Mouse (Mus musculus) liver, adult 2 months (tissue): ENCODE results near the gene Fkbp6. TPM values are rescaled to one million over a fixed set of nuclear protein-coding genes. Genes with fewer than 3 reads are reported as not detected.

Source experiments
- DNase-seq: peaks from one replicate; pipeline ENCODE4 v3.0.0-alpha.2; 2011; ENCODE audit warnings: low read depth, low spot score; ENCODE audit errors: extremely low read depth
- H3K27ac ChIP-seq: fragments of 200-500 bp; replicated peaks from 2 replicates; pipeline ENCODE4 v1.5.1; 2012; ENCODE audit warnings: low read depth, mild to moderate bottlenecking, control low read depth, inconsistent platforms, low read length; ENCODE audit not compliant: insufficient read depth
- H3K27me3 ChIP-seq: fragments of 200-500 bp; 2 replicates; pipeline ENCODE4 v1.6.1; 2012; ENCODE audit warnings: mild to moderate bottlenecking, moderate library complexity, low read length, inconsistent platforms; ENCODE audit not compliant: control insufficient read depth, insufficient read depth
- H3K36me3 ChIP-seq: fragments of 200-500 bp; 2 replicates; pipeline ENCODE4 v1.6.1; 2012; ENCODE audit warnings: low read length, inconsistent platforms; ENCODE audit not compliant: control insufficient read depth, insufficient read depth
- H3K4me1 ChIP-seq: fragments of 200-500 bp; 2 replicates; pipeline ENCODE4 v1.6.1; 2011; ENCODE audit warnings: low read length; ENCODE audit not compliant: control insufficient read depth, insufficient read depth
- H3K4me3 ChIP-seq: fragments of 200-500 bp; 2 replicates; pipeline ENCODE4 v1.5.1; 2011; ENCODE audit warnings: low read depth, mild to moderate bottlenecking, control low read depth, low read length, moderate library complexity; ENCODE audit not compliant: insufficient read depth
- H3K79me2 ChIP-seq: fragments of 200-500 bp; 2 replicates; pipeline ENCODE4 v1.6.1; 2012; ENCODE audit warnings: inconsistent platforms, mild to moderate bottlenecking, low read length, moderate library complexity; ENCODE audit not compliant: control insufficient read depth, insufficient read depth
- H3K9ac ChIP-seq: fragments of 200-500 bp; 2 replicates; pipeline ENCODE4 v1.6.1; 2012; ENCODE audit warnings: low read depth, mild to moderate bottlenecking, control low read depth, inconsistent platforms, low read length
- CTCF ChIP-seq: fragments of 200-500 bp; IDR thresholded peaks from 2 replicates; pipeline ENCODE4 v1.5.1; 2011; ENCODE audit warnings: low read depth, low read length, control low read depth
- POLR2A ChIP-seq: fragments of 200-500 bp; IDR thresholded peaks from 2 replicates; pipeline ENCODE4 v1.6.1; 2011; ENCODE audit warnings: low read length, control low read depth; ENCODE audit not compliant: insufficient read depth; ENCODE audit errors: extremely low read depth
- WGBS: fragments of 180-500 bp; shearing (Covaris S2); methylation state at CpG from one replicate; pipeline ENCODE4 v1.1.7; 2018; 5-methylcytosine and 5-hydroxymethylcytosine counted together
- polyA plus RNA-seq: library from polyadenylated mRNA; depleted of rRNA; stranded (reverse); fragments of >200 nt; gene quantifications from 2 replicates; pipeline ENCODE4 v1.2.3, GENCODE M21; 2012
- total RNA-seq: library from RNA; depleted of rRNA; stranded (reverse); fragments of >200 nt; gene quantifications from 2 replicates; pipeline ENCODE4 v1.2.3, GENCODE M21; 2014

Gene Fkbp6
- total and polyA plus RNA-seq, 2 experiments = not detected

DNA sequence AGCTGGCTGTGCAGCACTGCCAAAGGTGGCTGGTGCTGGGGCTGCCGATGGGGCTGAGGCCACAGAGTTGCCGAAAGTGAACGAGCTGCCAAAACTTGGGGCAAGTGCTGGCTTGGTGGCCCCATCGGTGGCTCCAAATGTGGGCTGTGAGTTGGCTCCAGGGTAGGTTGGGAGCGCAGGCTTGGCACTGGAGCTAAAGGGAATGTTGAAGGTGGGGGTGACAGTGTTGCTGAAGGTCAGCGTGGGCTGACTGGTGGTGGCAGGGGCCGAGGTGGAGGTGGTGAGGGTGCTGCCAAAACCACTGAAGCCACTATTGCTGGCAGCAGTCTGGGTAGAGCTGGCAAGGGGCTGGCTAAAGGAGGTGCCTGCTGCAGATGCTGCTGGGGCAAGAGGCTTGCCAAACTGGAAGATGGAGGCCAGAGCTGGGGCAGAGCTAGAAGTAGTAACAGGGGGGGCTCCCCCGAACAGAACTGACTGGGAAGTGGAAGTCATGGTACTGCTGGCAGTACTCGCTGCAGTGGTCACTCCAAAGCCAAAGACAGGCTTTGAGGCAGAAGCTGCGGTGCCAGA is 31.6 kb upstream of the Fkbp6 start:
- DNase-seq = no peak
- no peaks in the 10 kb centered on the region for H3K27me3 ChIP-seq
- H3K79me2 ChIP-seq = no peaks in the 10 kb centered on the region
- no peak overlapping the region for H3K9ac ChIP-seq
- H3K36me3 ChIP-seq = peaks cover 49% of the 10 kb centered on the region
- no peak for TF ChIP-seq POLR2A
- no peak for TF ChIP-seq CTCF
- 95% methylated on average over 10 of the region's 10 CpGs for WGBS
- H3K4me1 ChIP-seq = no peaks in the 10 kb centered on the region
- no peak overlapping the region for H3K27ac ChIP-seq
- H3K4me3 ChIP-seq = no peak overlapping the region

DNA sequence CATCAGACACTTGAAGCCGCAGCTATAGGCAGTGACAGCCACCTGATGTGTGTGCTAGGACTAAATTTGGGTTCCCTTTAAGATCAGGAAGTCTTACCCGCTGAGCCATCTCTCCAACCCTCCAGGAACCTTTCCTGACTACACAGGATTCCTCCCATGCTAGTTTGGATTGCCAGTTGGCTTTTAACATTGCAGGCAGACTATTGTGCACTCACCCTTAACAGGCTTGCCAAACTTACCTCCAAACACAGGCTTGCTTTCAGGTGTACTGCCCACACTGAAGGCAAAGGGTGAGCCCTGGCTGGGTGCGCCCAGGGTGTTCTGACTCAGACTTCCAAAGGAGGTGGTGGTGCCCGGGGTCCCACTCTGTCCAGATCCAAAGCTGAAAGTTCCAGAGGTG is 30.8 kb upstream of the Fkbp6 start:
- Histone ChIP-seq H3K79me2 (no peaks in the 10 kb centered on the region), H3K36me3 (peaks cover 46% of the 10 kb centered on the region), H3K4me1 (no peaks in the 10 kb centered on the region), H3K4me3 (no peak overlapping the region), H3K27me3 (no peaks in the 10 kb centered on the region), H3K27ac (no peak overlapping the region), H3K9ac (no peak overlapping the region)
- TF ChIP-seq POLR2A (no peak), CTCF (no peak)
- DNase-seq = no peak
- 97% methylated on average over 4 of the region's 4 CpGs for WGBS

DNA sequence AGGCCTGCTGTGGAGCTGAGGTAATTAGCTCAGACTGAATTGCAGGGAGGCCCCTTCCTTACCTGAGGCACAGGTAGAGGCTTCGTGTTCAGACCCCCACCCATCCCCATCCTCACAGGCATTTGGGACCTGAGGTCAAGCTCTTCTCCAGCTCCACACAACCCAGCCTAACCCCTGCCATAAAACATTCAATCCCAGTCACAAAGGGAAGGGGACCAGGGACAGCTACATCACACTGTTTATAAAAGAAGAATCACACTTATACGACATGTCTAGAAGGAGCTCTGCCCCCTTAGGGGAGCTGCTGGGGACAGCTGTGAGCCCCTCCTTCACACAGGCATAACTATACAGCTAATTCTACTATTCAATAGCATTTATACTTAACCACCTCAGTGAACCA is 26.5 kb upstream of the Fkbp6 start:
- no peak overlapping the region for H3K27ac ChIP-seq
- 83% methylated on average over 2 of the region's 2 CpGs for WGBS
- no peaks in the 10 kb centered on the region for H3K79me2 ChIP-seq
- H3K36me3 ChIP-seq = peaks cover 22% of the 10 kb centered on the region
- no peak for TF ChIP-seq CTCF
- no peak for TF ChIP-seq POLR2A
- H3K4me1 ChIP-seq = no peaks in the 10 kb centered on the region
- no peak overlapping the region for H3K9ac ChIP-seq
- H3K27me3 ChIP-seq = no peaks in the 10 kb centered on the region
- DNase-seq = no peak
- no peak overlapping the region for H3K4me3 ChIP-seq

DNA sequence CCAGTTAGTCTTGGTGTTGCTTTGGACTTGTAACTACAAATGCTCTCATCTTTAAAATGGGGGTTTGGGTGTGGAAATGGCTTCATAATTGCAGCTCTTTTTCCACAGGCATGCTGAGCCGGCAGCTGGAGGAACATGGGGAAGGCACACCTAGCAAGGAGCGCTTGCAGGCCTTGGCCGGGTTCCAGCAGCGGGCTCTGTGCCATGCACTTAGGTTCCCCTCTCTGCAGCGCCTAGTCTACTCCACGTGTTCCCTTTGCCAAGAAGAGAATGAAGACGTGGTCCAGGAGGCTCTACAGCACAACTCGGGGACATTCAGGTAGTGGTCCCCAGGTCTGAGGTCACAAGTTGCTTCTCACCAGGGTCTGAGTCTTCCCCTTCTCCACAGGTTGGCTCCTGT is 25.3 kb upstream of the Fkbp6 start:
- peaks cover 4% of the 10 kb centered on the region for H3K4me1 ChIP-seq
- no peak overlapping the region for H3K9ac ChIP-seq
- DNase-seq = no peak
- no peak for TF ChIP-seq CTCF
- H3K36me3 ChIP-seq = peaks cover 14% of the 10 kb centered on the region
- H3K27ac ChIP-seq = no peak overlapping the region
- WGBS = 54% methylated on average over 8 of the region's 8 CpGs
- no peaks in the 10 kb centered on the region for H3K27me3 ChIP-seq
- no peak overlapping the region for H3K4me3 ChIP-seq
- H3K79me2 ChIP-seq = peaks cover 5% of the 10 kb centered on the region; the same call in 1 of the 2 replicates

DNA sequence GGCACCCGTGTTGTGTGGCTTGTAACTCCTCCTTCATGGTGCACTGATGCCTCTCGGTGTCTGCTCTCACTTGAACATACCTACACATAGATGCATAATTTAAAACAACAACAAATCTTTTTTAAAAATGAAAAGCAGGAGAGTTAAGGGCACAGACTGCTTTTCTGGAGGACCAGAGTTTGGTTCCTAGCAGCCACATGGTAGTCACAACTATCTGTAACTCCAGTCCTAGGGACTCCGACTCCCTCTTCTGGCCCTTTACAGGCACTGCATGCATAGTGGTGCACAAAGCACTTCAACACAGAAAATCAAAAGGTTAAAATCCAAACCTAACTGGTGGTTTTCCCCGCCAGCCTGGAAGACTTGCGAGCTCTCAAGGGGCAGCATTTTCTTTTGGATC is 23.8 kb upstream of the Fkbp6 start:
- H3K9ac ChIP-seq = no peak overlapping the region
- peaks cover 8% of the 10 kb centered on the region; the same call in 1 of the 2 replicates for H3K79me2 ChIP-seq
- 99% methylated on average over 5 of the region's 5 CpGs for WGBS
- TF ChIP-seq CTCF = peak; percentile 17; the same call in 1 of the 2 replicates
- no peak for TF ChIP-seq POLR2A
- H3K4me1 ChIP-seq = peaks cover 4% of the 10 kb centered on the region
- no peaks in the 10 kb centered on the region for H3K27me3 ChIP-seq
- no peak overlapping the region for H3K4me3 ChIP-seq
- no peak overlapping the region for H3K27ac ChIP-seq
- DNase-seq = no peak
- H3K36me3 ChIP-seq = peaks cover 8% of the 10 kb centered on the region

DNA sequence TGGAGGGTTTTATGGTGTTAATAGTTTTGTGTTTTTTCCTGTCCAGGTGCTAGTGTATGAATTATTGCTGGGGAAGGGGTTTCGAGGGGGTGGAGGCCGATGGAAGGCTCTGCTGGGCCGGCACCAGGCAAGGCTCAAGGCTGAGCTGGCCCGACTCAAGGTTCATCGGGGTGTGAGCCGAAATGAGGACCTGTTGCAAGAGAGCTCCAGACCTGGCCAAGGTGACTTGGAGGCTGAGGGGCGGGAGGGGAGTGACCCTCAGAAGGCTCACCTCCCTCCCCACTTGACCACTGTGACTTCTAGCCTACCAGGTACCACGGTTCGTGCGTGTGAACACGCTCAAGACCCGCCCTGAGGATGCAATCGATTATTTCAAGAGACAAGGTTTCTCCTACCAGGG is 21.4 kb upstream of the Fkbp6 start:
- DNase-seq = no peak

More for the DNA sequence above, 21.4 kb upstream of the Fkbp6 start:
- WGBS = 96% methylated on average over 13 of the region's 13 CpGs
- Histone ChIP-seq H3K4me3 (no peak overlapping the region), H3K4me1 (peaks cover 4% of the 10 kb centered on the region), H3K9ac (no peak overlapping the region), H3K79me2 (peaks cover 8% of the 10 kb centered on the region; the same call in 1 of the 2 replicates), H3K27me3 (no peaks in the 10 kb centered on the region), H3K27ac (no peak overlapping the region), H3K36me3 (no peaks in the 10 kb centered on the region)
- no peak for TF ChIP-seq CTCF
- no peak for TF ChIP-seq POLR2A
